Comparison of ENCODE assay signal across 16 mouse cellular contexts in genomic region chr5:52263214-52263613, GRCm38 (mm10).
DNase-seq lines count a peak whose midpoint lies in the region; ATAC-seq and TF ChIP-seq lines count a peak whose summit lies in the region.
"Had no signal": no experiment of that assay in that cellular context is flagged by ENCODE, and none has a peak within 500 bp of the region (broad histone marks: within the 10 kb centered on the region; RNA-seq: fewer than 3 reads in every experiment).

No protein-coding gene starts in this region.

- H3K9me3 ChIP-seq in lung, embryonic 14.5 days (ENCODE audit: low read depth, low read length): peaks cover 3% of the 10 kb centered on the region; the same call in 1 of the 2 replicates
- no peaks in the 10 kb centered on the region for H3K9me3 ChIP-seq in intestine, embryonic 16.5 days (ENCODE audit: control insufficient read depth, low read length)
- peaks cover 4% of the 10 kb centered on the region; the same call in 1 of the 2 replicates for H3K9me3 ChIP-seq in stomach, embryonic 16.5 days (replicated peaks; ENCODE audit: control insufficient read depth, low read length)
- no peaks in the 10 kb centered on the region for H3K9me3 ChIP-seq in midbrain, embryonic 13.5 days
- H3K9me3 ChIP-seq in midbrain, postnatal 0 days (ENCODE audit: low read length): no peaks in the 10 kb centered on the region
- H3K9me3 ChIP-seq: forebrain, embryonic 10.5 days; liver, embryonic 12.5 days; neural tube, embryonic 12.5 days had no signal

- DNase-seq in lung, embryonic 14.5 days: peak; percentile 19
- no peak for DNase-seq in lung, adult 18-20 months
- peak; percentile 63 to 67 for DNase-seq in left cerebral cortex, postnatal 14 days (ENCODE audit: low spot score in 2 of 2)
- no peak for DNase-seq in B cell, adult 2 months
- no peak for DNase-seq in midbrain, postnatal 0 days (ENCODE audit: low spot score)
- DNase-seq: cerebellum, postnatal 10 days; heart, postnatal 14 days; lung, postnatal 14 days; retina, postnatal 1 day had no signal

- TF ChIP-seq CTCF in lung, embryonic 14.5 days (IDR thresholded peaks at IDR 0.05; ENCODE audit: low read depth): no peak
- TF ChIP-seq CTCF in midbrain, postnatal 0 days (IDR thresholded peaks at IDR 0.05): no peak

- H3K9ac ChIP-seq in lung, embryonic 14.5 days: no peak overlapping the region
- H3K9ac ChIP-seq in intestine, embryonic 16.5 days (ENCODE audit: low read depth, low read length): no peak overlapping the region
- no peak overlapping the region for H3K9ac ChIP-seq in stomach, embryonic 16.5 days (ENCODE audit: low read length)
- H3K9ac ChIP-seq in midbrain, embryonic 13.5 days (replicated peaks): no peak overlapping the region
- no peak overlapping the region for H3K9ac ChIP-seq in midbrain, postnatal 0 days (replicated peaks; ENCODE audit: low read length, poor library complexity, severe bottlenecking)
- H3K9ac ChIP-seq: liver, embryonic 12.5 days; neural tube, embryonic 12.5 days had no signal

- intact Hi-C loops in left cerebral cortex, postnatal 14 days (cut with DNase I): loop anchor here (5.0 kb wide), 1 partner anchor 129 kb away; no protein-coding TSS in a partner anchor

- no peak overlapping the region for H3K4me2 ChIP-seq in lung, embryonic 14.5 days
- no peak overlapping the region for H3K4me2 ChIP-seq in intestine, embryonic 16.5 days (ENCODE audit: low read depth, low read length)
- no peak overlapping the region for H3K4me2 ChIP-seq in stomach, embryonic 16.5 days (ENCODE audit: low read depth, low read length)
- no peak overlapping the region for H3K4me2 ChIP-seq in midbrain, embryonic 13.5 days (replicated peaks)
- H3K4me2 ChIP-seq in midbrain, postnatal 0 days (ENCODE audit: low read depth, low read length, poor library complexity, severe bottlenecking): no peak overlapping the region
- H3K4me2 ChIP-seq: liver, embryonic 12.5 days; midbrain, embryonic 11.5 days; neural tube, embryonic 12.5 days had no signal

- no peak; the same call in 1 of the 2 replicates for ATAC-seq in lung, embryonic 14.5 days (ENCODE audit: insufficient read depth)
- peak; percentile 66 for ATAC-seq in intestine, embryonic 16.5 days
- peak; percentile 72; the same call in 1 of the 2 replicates for ATAC-seq in stomach, embryonic 16.5 days (ENCODE audit: insufficient read depth, low FRiP score)
- no peak for ATAC-seq in midbrain, embryonic 13.5 days
- no peak for ATAC-seq in midbrain, postnatal 0 days (ENCODE audit: low FRiP score)
- ATAC-seq: liver, embryonic 12.5 days had no signal

- no peaks in the 10 kb centered on the region for H3K27me3 ChIP-seq in lung, embryonic 14.5 days (ENCODE audit: insufficient read depth, low read length)
- no peaks in the 10 kb centered on the region for H3K27me3 ChIP-seq in intestine, embryonic 16.5 days (replicated peaks; ENCODE audit: control insufficient read depth, insufficient read depth, low read length)
- H3K27me3 ChIP-seq in stomach, embryonic 16.5 days (ENCODE audit: control insufficient read depth, insufficient read depth, low read length): no peaks in the 10 kb centered on the region
- no peaks in the 10 kb centered on the region for H3K27me3 ChIP-seq in midbrain, embryonic 13.5 days
- H3K27me3 ChIP-seq in midbrain, postnatal 0 days (ENCODE audit: insufficient read depth, low read length): no peaks in the 10 kb centered on the region
- H3K27me3 ChIP-seq: liver, embryonic 12.5 days; neural tube, embryonic 12.5 days had no signal

- H3K27ac ChIP-seq in lung, embryonic 14.5 days (ENCODE audit: low read depth): no peak overlapping the region
- H3K27ac ChIP-seq in intestine, embryonic 16.5 days (ENCODE audit: low read length): no peak overlapping the region
- H3K27ac ChIP-seq in stomach, embryonic 16.5 days (ENCODE audit: low read length): peak overlapping the region; percentile 43; the same call in 1 of the 2 replicates
- no peak overlapping the region for H3K27ac ChIP-seq in midbrain, embryonic 13.5 days
- H3K27ac ChIP-seq in midbrain, postnatal 0 days (ENCODE audit: low read depth, low read length): no peak overlapping the region
- H3K27ac ChIP-seq: forebrain, embryonic 10.5 days; liver, embryonic 12.5 days; neural tube, embryonic 12.5 days had no signal

- 56% methylated on average over 11 of the region's 11 CpGs for WGBS in lung, embryonic 14.5 days
- WGBS in intestine, embryonic 16.5 days: 48% methylated on average over 11 of the region's 11 CpGs
- 47% methylated on average over 11 of the region's 11 CpGs for WGBS in stomach, embryonic 16.5 days
- WGBS in midbrain, embryonic 13.5 days: 90% methylated on average over 11 of the region's 11 CpGs
- WGBS in midbrain, postnatal 0 days: 90% methylated on average over 11 of the region's 11 CpGs

- H3K36me3 ChIP-seq in lung, embryonic 14.5 days (ENCODE audit: insufficient read depth): no peaks in the 10 kb centered on the region
- no peaks in the 10 kb centered on the region for H3K36me3 ChIP-seq in intestine, embryonic 16.5 days (ENCODE audit: control insufficient read depth, insufficient read depth, low read length)
- no peaks in the 10 kb centered on the region for H3K36me3 ChIP-seq in stomach, embryonic 16.5 days (ENCODE audit: control insufficient read depth, insufficient read depth, low read length)
- no peaks in the 10 kb centered on the region for H3K36me3 ChIP-seq in midbrain, embryonic 13.5 days
- H3K36me3 ChIP-seq in midbrain, postnatal 0 days (ENCODE audit: insufficient read depth, low read length): no peaks in the 10 kb centered on the region
- H3K36me3 ChIP-seq: forebrain, embryonic 10.5 days; liver, embryonic 12.5 days; neural tube, embryonic 12.5 days had no signal

- no peaks in the 10 kb centered on the region for H3K4me1 ChIP-seq in lung, embryonic 14.5 days (ENCODE audit: insufficient read depth)
- no peaks in the 10 kb centered on the region for H3K4me1 ChIP-seq in intestine, embryonic 16.5 days (ENCODE audit: control insufficient read depth, insufficient read depth, low read length)
- no peaks in the 10 kb centered on the region for H3K4me1 ChIP-seq in stomach, embryonic 16.5 days (ENCODE audit: control insufficient read depth, insufficient read depth, low read length)
- H3K4me1 ChIP-seq in midbrain, embryonic 13.5 days (replicated peaks): no peaks in the 10 kb centered on the region
- H3K4me1 ChIP-seq in midbrain, postnatal 0 days (ENCODE audit: insufficient read depth, low read length): no peaks in the 10 kb centered on the region
- H3K4me1 ChIP-seq: forebrain, embryonic 10.5 days; liver, embryonic 12.5 days; neural tube, embryonic 12.5 days had no signal

- no peak overlapping the region for H3K4me3 ChIP-seq in lung, embryonic 14.5 days (ENCODE audit: low read depth, low read length)
- H3K4me3 ChIP-seq in intestine, embryonic 16.5 days (ENCODE audit: low read length): no peak overlapping the region
- H3K4me3 ChIP-seq in stomach, embryonic 16.5 days (replicated peaks; ENCODE audit: low read length): no peak overlapping the region
- H3K4me3 ChIP-seq in midbrain, embryonic 13.5 days (replicated peaks): no peak overlapping the region
- no peak overlapping the region for H3K4me3 ChIP-seq in midbrain, postnatal 0 days (ENCODE audit: low read depth, low read length)
- H3K4me3 ChIP-seq: forebrain, embryonic 10.5 days; liver, embryonic 12.5 days; neural tube, embryonic 12.5 days had no signal

Comparison
In these comparisons a context has a peak if more than half of its experiments do, and no peak if none do; other contexts are left out.
1. DNase-seq: peak in lung, embryonic 14.5 days (single experiment) and left cerebral cortex, postnatal 14 days (2 of 2); none in lung, adult 18-20 months (0 of 2), B cell, adult 2 months (0 of 2) and midbrain, postnatal 0 days (single experiment).
2. ATAC-seq: peak in intestine, embryonic 16.5 days (single experiment) and stomach, embryonic 16.5 days (single experiment); none in lung, embryonic 14.5 days (single experiment), midbrain, embryonic 13.5 days (single experiment) and midbrain, postnatal 0 days (single experiment).